Mouse (Mus musculus) inflammation-experienced regulatory T-cells, adult 6 months (primary cell): ENCODE data around the gene Snph. TPM values are rescaled to one million over a fixed set of nuclear protein-coding genes. Genes with fewer than 3 reads are reported as not detected.
"Not testable (repeated sequence)": the region's sequence is repeated elsewhere in the genome, so short reads cannot be mapped to it uniquely, and the experiment has no call there.

Experiments
- ATAC-seq: one replicate; pipeline ENCODE4 v1.8.0; 2017
- polyA plus RNA-seq, 3 experiments: library from polyadenylated mRNA; unstranded; fragments of 100-300 nt; shearing (Covaris generic); gene quantifications; one replicate each; pipeline ENCODE4 v1.2.1; 2017

Gene Snph
- not detected for polyA plus RNA-seq

- ATAC-seq, result peak; percentile 68
These were observed at the start of gene Snph for GRCm38 (mm10) chr2:151632159-151632814. TSS of gene Snph (minus strand) at chr2:151632593.

DNA sequence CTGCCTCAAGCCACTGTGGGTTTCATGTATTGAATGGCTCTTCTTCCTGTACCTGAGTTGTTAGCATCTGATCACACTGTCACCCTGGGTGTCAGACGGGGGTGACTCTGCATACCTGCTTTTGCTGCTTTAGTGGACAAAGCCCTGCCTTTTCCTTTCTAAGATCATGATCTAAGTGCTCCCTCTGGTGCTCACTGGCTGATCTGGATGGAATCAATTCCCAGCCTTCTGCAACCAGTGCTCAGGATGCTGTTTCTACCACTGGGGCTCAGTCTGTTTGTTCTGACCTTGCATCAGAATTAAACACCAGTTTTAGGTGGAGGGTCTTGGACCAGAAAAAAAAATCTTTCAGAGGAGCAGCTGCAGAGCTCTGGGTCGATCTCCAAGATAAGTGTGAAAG is 43.8 kb upstream of the Snph start:
- no peak for ATAC-seq

DNA sequence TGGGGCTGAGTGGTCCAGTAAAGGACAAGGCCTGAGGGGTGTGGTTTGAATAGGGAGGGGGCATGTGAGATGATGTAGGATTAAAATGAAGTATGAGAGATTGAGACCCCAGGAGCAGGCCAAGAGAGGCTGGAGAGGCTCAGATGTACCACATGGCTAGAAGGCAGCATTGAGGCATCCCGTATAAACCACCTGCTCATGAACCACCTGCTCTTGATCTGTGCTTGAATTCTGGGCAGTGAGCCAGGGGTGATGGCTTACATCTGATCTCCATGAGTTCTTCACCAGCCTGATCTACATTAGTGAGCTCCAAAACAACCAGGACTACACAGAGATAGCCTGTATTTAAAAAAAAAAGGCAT is 38.6 kb upstream of the Snph start:
- ATAC-seq, result no peak

GRCm38 (mm10) chr2:151670026-151670967 is 37.9 kb upstream of the Snph start:
- no peak for ATAC-seq

DNA sequence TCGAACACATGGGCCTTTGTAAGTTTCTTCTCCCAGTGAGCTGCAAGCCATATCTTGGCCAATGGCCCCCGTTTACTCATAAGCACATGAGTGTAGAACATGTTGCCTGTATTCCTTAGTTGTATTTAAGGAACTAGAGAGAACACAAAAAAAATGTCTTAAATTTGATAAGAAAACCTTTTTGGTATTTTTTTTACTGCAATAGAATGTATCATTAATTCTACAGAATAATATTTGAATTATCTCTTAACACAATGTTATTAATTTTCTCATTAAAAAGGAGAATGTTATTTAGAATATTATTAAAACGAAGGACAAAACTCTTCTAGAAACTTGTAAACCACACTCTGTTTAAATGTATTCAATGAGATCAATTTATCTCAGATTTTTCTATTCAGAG is 36.0 kb upstream of the Snph start, which contains the start of gene Rad21l:
Gene Rad21l (minus strand): TSS at position 101 of the 400 bp plus-strand sequence.
- ATAC-seq, result no peak

DNA sequence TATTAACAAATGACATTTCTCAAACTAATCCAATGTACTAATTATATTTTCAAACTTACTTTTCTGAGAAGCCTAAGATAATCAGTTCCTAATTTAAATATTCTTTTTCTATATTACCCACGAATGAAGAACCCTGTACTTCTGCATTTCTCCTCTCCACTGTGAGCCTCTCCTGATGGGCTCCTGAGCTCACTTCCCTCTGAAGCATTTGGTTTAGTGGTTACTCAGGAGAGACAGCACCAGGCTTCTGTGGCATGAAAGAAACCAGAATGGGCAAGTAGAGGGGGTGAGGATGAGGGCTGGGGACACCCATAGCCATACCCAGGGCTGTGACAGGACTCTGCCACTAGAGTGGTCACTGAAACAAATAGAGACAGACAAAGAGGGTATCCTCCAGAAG is 19.7 kb upstream of the Snph start:
- no peak for ATAC-seq

DNA sequence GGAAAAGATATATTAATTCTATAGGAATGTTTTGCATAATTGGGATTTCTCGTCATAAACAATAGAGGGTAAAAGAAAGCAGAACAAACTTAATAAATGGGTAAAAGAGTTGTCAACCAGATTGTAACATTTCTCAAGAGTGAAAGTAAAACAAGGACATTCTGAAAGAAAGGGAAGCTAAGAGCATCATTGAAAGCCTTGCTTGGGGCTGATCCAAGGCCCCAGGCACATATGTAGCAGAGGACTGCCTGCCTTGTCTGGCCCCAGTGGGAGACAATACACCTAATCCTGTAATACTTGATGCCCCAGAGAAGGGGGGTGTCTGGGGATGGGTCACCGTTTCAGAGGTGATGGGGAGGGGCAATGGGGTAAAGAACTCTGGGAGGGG is 3.6 kb upstream of the Snph start:
- no peak for ATAC-seq

DNA sequence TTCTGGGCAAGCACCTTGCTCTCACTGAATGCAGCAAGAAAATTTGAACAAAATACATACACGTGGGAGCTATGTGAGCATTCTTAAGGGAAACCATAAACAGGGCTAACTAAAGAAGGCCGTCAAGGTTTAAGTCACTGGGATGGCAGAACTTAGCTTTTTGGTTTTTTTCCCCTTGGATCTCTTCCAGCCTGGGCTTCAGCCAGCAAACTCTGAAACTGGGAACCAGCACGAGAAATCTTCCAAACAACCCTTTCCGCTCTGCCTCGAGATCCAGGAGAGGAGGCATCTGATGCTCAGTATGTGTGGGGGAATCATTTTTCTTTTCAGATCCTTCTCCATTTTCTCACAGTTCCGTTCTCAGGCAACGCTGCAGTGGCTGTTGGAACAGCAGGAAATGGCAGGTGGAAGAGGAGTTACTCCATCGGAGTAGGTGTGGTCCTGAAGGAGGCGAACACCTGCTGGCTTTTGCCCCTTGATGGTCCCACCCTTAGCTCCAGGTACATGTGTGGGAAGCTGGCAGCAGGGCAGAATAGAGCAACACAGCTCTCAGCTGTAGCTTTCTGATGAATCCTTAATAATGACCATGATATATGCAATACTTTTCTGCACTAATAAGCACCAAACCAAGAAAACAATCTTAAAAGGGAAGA is 3.1 kb upstream of the Snph start:
- ATAC-seq, result no peak

- ATAC-seq, result no peak
These were observed 2.5 kb upstream of the Snph start for GRCm38 (mm10) chr2:151634903-151635302.

GRCm38 (mm10) chr2:151632982-151633381 is 589 bp upstream of the Snph start:
- ATAC-seq, result no peak

DNA sequence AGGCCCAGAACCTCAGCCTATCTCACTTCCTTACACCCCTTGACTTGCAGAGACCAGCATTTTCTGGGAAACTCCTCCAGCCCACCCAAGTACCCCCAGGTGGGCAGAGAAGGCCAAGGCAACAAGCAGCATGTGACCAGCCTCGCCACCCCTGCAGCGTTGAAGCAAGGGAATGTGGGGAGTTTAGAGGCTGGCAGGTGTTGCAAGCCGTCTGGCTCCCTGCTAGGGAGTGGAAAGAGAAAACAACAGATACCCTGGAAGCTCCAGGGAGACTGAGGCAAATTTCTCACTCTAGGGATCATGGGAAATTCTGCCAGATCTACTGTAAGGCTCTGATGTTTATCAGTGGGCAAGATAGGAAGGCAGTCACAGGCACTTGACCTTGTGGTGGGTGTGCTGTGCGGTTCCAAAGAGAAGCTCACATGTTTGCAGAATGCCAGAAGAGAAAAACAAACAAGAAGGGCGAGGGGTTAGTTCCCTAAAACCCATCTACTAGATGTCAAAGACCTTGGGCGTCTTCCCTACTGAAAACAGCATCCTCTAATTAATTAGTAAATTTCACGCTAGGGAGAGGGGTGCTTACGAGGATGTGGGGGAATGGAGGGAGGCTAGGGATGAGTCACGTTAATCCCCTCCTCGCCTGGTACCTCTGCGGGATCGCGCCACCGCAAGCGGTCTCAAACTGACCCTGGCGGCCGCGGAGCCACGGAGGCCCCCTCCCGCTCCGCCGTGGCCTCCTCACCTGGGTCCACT is 811 bp downstream of the Snph start:
- ATAC-seq, result peak; percentile 46

- ATAC-seq, result no peak
These were observed 3.1 kb downstream of the Snph start for GRCm38 (mm10) chr2:151629310-151629709.

DNA sequence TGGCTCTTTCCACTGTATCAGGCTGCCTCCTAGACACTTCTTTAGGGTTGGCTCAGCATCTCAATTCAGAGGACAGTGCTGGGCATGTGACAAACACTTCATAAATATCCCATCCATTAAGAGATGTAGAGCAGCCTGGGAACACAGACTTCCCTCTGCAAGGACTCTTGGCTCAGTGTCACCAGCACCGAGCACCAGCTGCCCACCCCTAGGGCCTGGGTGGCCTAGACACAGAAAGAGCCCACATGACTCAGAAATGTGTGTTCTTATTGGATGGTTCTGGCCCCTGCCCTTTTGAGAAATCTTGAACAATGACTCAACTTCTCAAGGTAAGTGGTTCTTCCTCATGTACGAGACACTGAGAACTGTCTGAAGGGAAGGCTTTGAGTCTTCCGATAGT is 4.4 kb downstream of the Snph start:
- ATAC-seq, result no peak

- ATAC-seq, result no peak
These were observed 6.1 kb downstream of the Snph start for GRCm38 (mm10) chr2:151626296-151626695.

DNA sequence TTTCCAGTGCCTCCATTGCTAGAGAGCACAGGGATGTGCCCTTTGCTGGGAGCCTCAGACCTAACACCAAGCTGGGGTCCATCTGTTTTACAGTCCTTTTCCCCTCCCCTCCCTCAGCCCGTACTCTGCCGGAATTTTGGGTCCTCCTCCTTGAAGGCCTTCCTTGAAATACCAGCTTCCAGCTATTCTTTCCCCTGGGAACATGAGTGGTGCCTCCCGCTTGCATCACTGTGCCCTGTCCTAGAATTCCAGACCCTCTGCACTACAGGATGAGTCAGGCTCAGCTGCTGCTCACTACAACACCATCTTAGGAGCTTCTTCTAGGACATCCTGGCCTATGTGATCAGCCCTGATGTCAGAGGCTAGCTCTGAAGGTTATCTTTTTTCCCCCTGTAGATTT is 8.6 kb downstream of the Snph start:
- no peak for ATAC-seq

DNA sequence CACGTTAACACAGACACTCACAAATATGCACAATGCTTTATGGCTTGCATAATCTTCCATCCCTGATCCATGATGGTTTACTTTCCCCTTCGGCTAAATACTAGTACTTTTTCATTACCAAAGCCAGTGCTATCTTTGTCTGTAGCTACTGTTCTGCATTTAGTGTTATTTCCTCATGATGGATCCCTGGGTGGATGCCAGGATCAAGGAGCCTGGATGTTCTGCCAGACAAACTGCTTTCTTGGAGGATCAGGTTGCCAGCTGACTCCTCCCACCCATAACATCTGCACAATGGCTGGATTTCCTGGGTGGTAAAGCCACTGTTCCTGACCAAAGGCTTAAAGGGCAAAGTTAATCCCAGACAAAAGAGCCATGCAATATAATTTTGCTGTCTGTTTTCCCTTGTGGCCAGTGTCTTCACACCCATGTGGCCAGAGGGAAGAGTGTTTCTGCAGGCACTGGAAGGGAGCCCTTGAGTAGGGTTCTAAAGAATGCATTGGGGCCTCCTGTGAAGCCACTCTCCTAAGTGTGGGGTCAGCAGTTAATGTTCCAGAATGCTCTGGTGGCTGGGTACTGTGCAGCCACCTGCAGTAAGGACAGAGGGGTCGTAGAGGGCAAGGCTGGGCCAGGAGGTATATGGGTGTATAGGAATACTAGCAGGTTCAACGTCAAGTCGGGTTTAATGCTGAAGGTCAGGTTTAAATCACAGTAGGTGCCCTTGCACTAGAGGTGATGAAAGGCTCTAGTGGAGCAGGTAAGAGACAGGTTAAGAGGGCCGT is 15.7 kb downstream of the Snph start:
- ATAC-seq, result no peak

DNA sequence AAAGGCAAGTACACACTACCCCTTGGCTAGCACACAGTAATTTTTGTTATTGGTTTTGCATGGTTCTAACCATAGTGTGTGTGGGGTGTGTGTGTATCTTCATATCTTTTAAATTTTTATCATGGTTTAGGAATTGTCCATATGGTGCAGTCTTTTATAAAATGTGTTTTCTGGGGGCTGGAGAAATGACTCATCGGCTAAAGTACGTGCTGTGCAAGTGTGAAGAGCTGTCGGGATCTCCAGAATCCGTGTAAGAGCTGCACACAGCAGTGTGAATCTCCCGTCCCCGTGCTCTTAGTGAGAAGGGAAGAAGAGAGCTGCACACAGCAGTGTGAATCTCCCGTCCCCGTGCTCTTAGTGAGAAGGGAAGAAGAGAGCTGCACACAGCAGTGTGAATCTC is 16.6 kb downstream of the Snph start:
- not testable (repeated sequence) for ATAC-seq

DNA sequence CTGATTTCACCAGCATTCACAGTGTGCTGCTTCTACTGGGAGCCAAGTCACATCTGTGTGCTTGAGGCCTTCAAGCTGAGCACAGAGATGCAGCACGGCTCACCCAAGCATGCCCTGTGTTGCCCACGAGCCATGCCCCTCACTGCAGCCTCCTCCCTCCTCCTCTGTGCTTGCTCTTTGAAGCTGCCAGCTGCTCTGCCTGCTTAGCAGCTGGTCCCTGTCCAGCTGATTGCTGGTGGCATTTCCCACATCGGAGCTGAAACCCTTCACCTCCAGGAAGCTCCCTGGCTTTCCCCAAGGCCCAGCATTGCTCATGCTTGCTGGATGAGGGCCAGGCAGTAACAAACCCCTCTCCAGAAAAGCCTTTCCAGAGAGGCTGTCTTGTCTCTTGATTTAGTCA is 22.4 kb downstream of the Snph start:
- ATAC-seq, result no peak

GRCm38 (mm10) chr2:151608435-151608834 is 24.0 kb downstream of the Snph start:
- no peak for ATAC-seq

- peak; percentile 56 for ATAC-seq
These were observed 26.9 kb downstream of the Snph start for GRCm38 (mm10) chr2:151605437-151605987.

DNA sequence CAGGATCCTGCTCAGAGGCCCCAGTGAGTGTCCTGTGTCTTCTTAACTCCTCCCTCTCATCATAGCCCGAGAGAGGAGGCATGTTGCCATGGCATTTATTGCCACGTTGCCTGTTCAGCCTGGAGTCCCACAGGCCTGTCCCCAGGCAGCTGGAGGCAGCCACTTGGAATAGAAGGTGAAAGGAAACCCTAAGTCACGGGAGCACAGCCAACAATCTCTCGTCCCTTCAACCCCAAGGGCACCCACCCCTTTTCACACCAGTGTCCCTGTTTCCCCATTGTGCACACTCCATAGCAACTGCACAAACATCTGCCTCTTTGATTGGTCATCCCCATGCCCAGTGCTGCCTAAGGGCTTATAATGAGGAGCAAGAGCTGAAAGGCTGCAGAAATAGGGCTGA is 28.8 kb downstream of the Snph start:
- ATAC-seq, result no peak

DNA sequence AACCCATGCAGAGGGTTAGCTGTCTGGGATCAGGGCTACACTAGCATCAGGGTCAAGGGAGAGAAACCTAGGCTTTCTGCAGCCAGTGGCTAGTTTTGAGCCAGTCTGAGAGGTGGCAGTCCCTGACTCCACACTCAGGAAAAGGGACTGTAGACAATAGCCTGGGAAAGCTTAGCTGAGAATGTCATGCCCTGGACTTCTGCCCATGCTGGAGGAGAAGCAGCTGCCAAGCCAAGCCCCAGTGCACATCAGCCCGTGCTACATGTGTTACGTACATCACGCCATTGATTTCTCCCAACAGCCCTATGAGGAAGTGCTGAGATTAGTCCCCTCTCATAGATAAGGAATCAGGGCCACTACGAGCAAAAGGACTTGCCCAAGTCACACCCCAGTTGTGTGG is 30.3 kb downstream of the Snph start:
- no peak for ATAC-seq
